17 mouse cellular contexts compared by ENCODE assay signal in genomic region chr13:112417861-112418423, GRCm38 (mm10). TPM values are rescaled to one million over a fixed set of nuclear protein-coding genes. Genes with fewer than 3 reads are reported as not detected.
A peak's percentile ranks its signal among the peaks of the same experiment; 100 is the strongest.
DNase-seq lines count a peak whose midpoint lies in the region; ATAC-seq lines count a peak whose summit lies in the region.
"Had no signal": no experiment of that assay in that cellular context is flagged by ENCODE, and none has a peak within 500 bp of the region (broad histone marks: within the 10 kb centered on the region; RNA-seq: fewer than 3 reads in every experiment).

No protein-coding gene starts in this region.

- H3K27me3 ChIP-seq in embryonic facial prominence, embryonic 12.5 days: no peaks in the 10 kb centered on the region
- H3K27me3 ChIP-seq: embryonic facial prominence, embryonic 15.5 days; forebrain, embryonic 15.5 days; intestine, embryonic 15.5 days; kidney, embryonic 15.5 days; limb, embryonic 13.5 days had no signal

- no peaks in the 10 kb centered on the region for H3K9me3 ChIP-seq in embryonic facial prominence, embryonic 12.5 days
- H3K9me3 ChIP-seq: embryonic facial prominence, embryonic 15.5 days; forebrain, embryonic 15.5 days; hindbrain, embryonic 10.5 days; intestine, embryonic 15.5 days; kidney, embryonic 15.5 days; limb, embryonic 13.5 days had no signal

- peaks cover 17% of the 10 kb centered on the region for H3K4me1 ChIP-seq in embryonic facial prominence, embryonic 12.5 days
- H3K4me1 ChIP-seq: forebrain, embryonic 15.5 days had no signal

- H3K27ac ChIP-seq in embryonic facial prominence, embryonic 12.5 days: 0 out of 2 replicates have a peak overlapping the region, but pooled peaks have one; percentile 20
- H3K27ac ChIP-seq: forebrain, embryonic 15.5 days; intestine, embryonic 15.5 days had no signal

- no peak overlapping the region for H3K4me3 ChIP-seq in embryonic facial prominence, embryonic 12.5 days
- H3K4me3 ChIP-seq: embryonic facial prominence, embryonic 15.5 days; forebrain, embryonic 15.5 days; gastrocnemius, adult 2 months; hindbrain, embryonic 10.5 days; intestine, embryonic 15.5 days; kidney, embryonic 15.5 days; limb, embryonic 13.5 days had no signal

- no peaks in the 10 kb centered on the region for H3K36me3 ChIP-seq in embryonic facial prominence, embryonic 12.5 days
- H3K36me3 ChIP-seq: embryonic facial prominence, embryonic 15.5 days; forebrain, embryonic 15.5 days; hindbrain, embryonic 10.5 days; intestine, embryonic 15.5 days; kidney, embryonic 15.5 days; limb, embryonic 13.5 days had no signal

- peak; percentile 28 for DNase-seq in testis, postnatal 10 days (ENCODE audit: low spot score)
- DNase-seq in testis, postnatal 14 days (ENCODE audit: low spot score): no peak
- DNase-seq in naive thymus-derived CD4-positive, alpha-beta T cell, adult 2 months (ENCODE audit: low read depth): peak; percentile 90
- no peak for DNase-seq in urinary bladder, postnatal 36 days (ENCODE audit: low spot score in 2 of 2)
- DNase-seq in left cerebral cortex, postnatal 14 days (ENCODE audit: low spot score in 2 of 2): no peak
- no peak for DNase-seq in adrenal gland, adult 18-20 months (ENCODE audit: low spot score in 2 of 2)
- no peak for DNase-seq in cerebellum, adult 9-10 months
- DNase-seq: cerebellum, adult 11 months; gastrocnemius, adult 2 months had no signal

- intact Hi-C loops in left cerebral cortex, postnatal 14 days (cut with DNase I): no loop called here

- no peak overlapping the region for H3K4me2 ChIP-seq in embryonic facial prominence, embryonic 12.5 days (replicated peaks)
- H3K4me2 ChIP-seq: embryonic facial prominence, embryonic 15.5 days; forebrain, embryonic 15.5 days; intestine, embryonic 15.5 days; kidney, embryonic 15.5 days had no signal

- no peak overlapping the region for H3K9ac ChIP-seq in embryonic facial prominence, embryonic 12.5 days
- H3K9ac ChIP-seq: embryonic facial prominence, embryonic 15.5 days; forebrain, embryonic 15.5 days; intestine, embryonic 15.5 days; kidney, embryonic 15.5 days; limb, embryonic 13.5 days had no signal

- no peak for ATAC-seq in embryonic facial prominence, embryonic 12.5 days (ENCODE audit: insufficient number of reproducible peaks, insufficient read depth, low FRiP score, low TSS enrichment)
- ATAC-seq: forebrain, embryonic 15.5 days; intestine, embryonic 15.5 days; midbrain, embryonic 16.5 days had no signal

- 52% methylated on average over 2 of the region's 2 CpGs for WGBS in embryonic facial prominence, embryonic 12.5 days

RNA-seq across cellular contexts. Expression of gene Il6st, which starts 45.9 kb away (rescaled TPM):
- polyA plus RNA-seq in embryonic facial prominence, embryonic 12.5 days (2016; fragmentation: Nextera tagmentation; extraction: Ambion mirVana): 43.7 and 45.9 TPM in 2 replicates
- total RNA-seq in left cerebral cortex, postnatal 14 days (2021): 10 to 100 TPM; 82.2 to 89.1 TPM
- 100 to 1,000 TPM; 266 to 319 TPM for total RNA-seq in adrenal gland, adult 18-20 months (2021)

Comparison
In these comparisons a context has a peak if more than half of its experiments do, and no peak if none do; other contexts are left out.
1. DNase-seq: peak in testis, postnatal 10 days (single experiment) and naive thymus-derived CD4-positive, alpha-beta T cell, adult 2 months (single experiment); none in testis, postnatal 14 days (single experiment), urinary bladder, postnatal 36 days (0 of 2), left cerebral cortex, postnatal 14 days (0 of 2), adrenal gland, adult 18-20 months (0 of 2) and cerebellum, adult 9-10 months (single experiment).